Mouse (Mus musculus) small intestine, adult 2 months (tissue): ENCODE results near the gene Actr10.

Source experiments
- CTCF ChIP-seq: fragments of 200-500 bp; IDR thresholded peaks from 2 replicates; pipeline ENCODE4 v1.5.1; 2012; ENCODE audit warnings: low read depth, mild to moderate bottlenecking, control low read depth, inconsistent platforms, low read length, moderate library complexity, mixed read lengths; ENCODE audit not compliant: insufficient replicate concordance, insufficient read length; ENCODE audit errors: extremely low read depth
- POLR2A ChIP-seq: fragments of 200-500 bp; IDR thresholded peaks from 2 replicates; pipeline ENCODE4 v1.6.1; 2012; ENCODE audit warnings: low read depth, mild to moderate bottlenecking, control low read depth, inconsistent platforms, low read length, moderate library complexity

GRCm38 (mm10) chr12:70975891-70976290 lies 38.2 kb downstream of the Actr10 start:
- TF ChIP-seq CTCF (no peak), POLR2A (no peak)
